Mouse (Mus musculus): ENCODE measurements around the gene 1700011L22Rik.

Gene 1700011L22Rik

DNA sequence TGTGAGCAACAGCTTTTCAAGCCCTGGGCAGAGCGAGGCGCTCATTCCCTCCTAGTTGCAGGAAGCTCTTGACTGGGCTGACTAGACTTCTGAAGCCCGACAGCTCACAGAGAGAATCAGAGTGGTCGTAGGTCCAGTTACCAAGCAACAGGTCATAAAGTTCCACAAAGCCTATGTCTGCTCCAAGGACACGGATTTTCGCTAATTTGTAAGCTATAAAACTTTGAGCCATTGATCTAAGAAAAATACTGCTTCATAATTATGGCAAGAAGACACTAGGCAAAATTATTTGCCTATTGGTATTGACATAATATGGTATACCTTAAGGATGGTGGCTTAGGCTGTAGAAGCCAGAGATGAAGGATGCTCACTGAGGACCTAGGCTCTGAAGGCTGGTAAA, at the start of gene 1700011L22Rik:
Gene 1700011L22Rik, minus strand, starts transcription at position 101 of the 400 bp plus-strand sequence.
- DNase-seq (ENCODE audit: low read depth) = no peak

DNA sequence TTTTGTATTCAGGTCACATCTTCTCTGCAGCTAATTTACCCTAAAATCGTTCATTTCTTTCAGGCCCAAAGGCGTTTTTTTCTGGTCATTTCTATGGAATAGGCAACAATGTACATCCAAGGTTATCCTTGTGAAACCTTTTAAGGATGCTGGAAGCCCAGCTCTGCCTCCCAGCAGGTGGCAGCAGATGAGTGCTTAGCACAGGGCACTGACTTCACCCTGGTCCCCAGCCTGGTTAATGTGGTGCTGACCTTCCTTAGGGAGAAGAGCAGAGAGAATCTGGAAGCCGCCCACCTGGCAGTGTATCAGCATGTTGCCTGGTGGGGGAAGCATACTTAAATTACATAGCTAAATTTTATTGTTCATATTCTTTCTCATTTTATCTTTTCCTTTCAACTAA, 49.4 kb upstream of the 1700011L22Rik start:
- DNase-seq (ENCODE audit: low read depth) = peak; percentile 46

DNA sequence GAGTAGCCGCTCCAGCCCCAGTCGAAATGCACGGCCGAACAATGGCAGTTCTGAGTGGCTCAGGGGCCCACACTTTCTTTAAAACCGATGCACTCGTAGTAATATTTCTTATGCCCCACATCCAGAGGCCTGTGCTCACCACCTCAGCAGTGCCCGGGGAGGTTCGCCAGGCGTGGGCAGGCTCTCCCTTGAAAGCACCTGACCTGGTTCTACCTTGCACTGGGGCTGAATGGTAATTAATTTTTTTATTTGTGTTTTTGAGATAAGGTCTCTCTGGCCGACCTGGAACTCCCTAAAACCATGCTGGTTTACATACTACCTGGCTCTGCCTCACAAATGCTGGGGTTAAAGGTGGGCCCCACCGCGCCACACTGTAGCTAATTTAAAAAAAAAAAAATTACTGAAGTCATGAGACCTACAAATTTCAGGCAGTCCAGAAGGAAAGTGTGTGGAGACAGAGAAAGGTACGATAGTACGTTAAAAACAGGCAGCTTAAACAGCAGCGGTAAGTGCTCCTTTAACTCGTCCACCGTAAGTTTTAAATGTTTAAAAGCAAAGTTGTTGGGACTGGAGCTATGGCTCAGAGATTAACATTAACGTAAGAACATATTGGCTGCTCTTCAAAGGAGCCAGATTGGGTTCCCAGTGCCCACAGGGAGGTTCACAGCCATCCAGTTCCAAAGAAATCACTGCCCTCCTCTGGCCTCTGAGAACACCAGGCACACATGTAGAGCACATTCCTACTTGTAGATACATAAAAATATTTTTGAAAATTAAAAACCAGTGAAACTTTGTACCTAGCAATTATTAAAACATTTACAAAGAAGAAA, 47.1 kb upstream of the 1700011L22Rik start:
- DNase-seq (ENCODE audit: low read depth) = no peak

GRCm38 (mm10) chr8:79294610-79295275, 46.4 kb upstream of the 1700011L22Rik start, which contains the start of gene Mmaa:
Gene Mmaa, minus strand, starts transcription at chr8:79294937.
- peak; percentile 98 for DNase-seq (ENCODE audit: low read depth)

DNA sequence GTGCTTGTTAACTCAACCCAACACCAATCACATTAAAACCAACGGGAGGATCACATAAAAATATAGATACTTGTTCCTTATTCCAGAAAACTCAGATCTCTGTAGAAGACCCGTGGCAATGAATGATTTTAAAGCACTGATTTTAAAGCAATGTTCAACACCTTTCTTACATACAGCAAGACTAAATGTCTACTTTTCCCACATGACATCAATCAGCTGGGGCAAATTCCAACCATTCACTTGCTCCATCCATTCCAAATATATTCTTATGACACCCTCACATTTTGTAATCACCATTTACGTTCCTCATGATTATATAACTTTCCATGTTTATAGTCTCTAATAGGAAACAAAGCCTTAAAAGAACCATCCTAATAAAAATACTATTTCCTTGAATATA, 45.5 kb upstream of the 1700011L22Rik start:
- peak; percentile 20 for DNase-seq (ENCODE audit: low read depth)

GRCm38 (mm10) chr8:79292712-79293264, 44.4 kb upstream of the 1700011L22Rik start:
- DNase-seq (ENCODE audit: low read depth) = no peak

DNA sequence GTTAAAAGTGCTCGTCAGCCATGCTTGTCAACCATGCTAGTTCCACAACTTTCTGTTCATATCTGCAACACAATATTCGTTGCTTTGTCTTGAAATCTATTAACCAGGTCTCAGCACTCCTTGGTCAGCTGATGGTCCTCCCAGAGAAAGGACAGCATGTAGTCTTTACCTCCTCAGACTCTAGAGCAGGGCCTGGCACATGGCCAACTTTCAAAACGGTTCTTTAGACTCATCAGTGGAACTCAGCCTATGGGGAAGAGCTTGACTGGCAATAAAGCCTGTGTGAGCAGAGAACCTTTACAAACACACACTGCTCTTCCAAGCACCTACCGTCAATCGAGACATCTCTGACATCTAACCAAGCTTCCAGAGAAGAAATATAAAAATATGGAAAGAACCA, 41.2 kb upstream of the 1700011L22Rik start:
- DNase-seq (ENCODE audit: low read depth) = no peak

DNA sequence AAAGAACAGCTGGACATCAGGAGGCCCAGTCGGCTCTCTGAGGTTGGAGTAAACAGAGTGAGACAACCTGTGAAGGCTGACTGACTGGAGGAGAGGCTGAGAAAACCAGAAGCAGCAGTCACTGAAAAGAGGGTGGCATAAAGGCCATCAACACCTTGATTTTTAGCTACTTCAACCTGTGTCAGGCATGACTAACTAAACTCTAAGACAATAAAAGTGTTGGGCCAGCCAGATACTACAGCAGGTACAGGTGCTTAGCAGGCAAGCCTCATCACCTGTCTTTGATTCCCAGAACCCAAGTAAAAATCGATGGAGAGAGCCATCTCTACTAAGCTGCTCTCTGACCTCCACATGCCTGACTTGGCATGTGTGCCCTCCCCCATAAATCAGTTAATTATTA, 40.3 kb upstream of the 1700011L22Rik start:
- no peak for DNase-seq (ENCODE audit: low read depth)

DNA sequence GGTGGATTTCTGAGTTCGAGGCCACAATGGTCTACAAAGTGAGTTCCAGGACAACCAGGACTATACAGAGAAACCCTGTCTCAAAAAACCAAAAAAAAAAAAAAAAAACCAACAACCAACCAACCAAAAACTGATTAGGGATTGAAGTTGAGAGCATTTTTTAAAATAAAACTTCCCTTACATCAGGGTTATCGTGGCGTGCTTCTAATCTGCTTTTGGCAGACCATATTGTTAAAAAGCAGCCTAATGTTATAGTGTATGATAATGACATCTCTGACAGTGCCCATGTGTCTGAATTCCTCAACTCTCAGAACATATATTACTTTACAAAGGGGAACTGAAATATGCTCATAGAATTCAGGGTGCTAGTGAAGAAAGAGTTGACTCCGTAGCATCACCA, 39.9 kb upstream of the 1700011L22Rik start:
- no peak for DNase-seq (ENCODE audit: low read depth)

- DNase-seq (ENCODE audit: low read depth) = peak; percentile 61
These were observed 38.1 kb upstream of the 1700011L22Rik start for GRCm38 (mm10) chr8:79286424-79286823.

- no peak for DNase-seq (ENCODE audit: low read depth)
These were observed 36.3 kb upstream of the 1700011L22Rik start for GRCm38 (mm10) chr8:79284626-79285025.

GRCm38 (mm10) chr8:79281376-79281890, 33.1 kb upstream of the 1700011L22Rik start:
- DNase-seq (ENCODE audit: low read depth) = no peak

DNA sequence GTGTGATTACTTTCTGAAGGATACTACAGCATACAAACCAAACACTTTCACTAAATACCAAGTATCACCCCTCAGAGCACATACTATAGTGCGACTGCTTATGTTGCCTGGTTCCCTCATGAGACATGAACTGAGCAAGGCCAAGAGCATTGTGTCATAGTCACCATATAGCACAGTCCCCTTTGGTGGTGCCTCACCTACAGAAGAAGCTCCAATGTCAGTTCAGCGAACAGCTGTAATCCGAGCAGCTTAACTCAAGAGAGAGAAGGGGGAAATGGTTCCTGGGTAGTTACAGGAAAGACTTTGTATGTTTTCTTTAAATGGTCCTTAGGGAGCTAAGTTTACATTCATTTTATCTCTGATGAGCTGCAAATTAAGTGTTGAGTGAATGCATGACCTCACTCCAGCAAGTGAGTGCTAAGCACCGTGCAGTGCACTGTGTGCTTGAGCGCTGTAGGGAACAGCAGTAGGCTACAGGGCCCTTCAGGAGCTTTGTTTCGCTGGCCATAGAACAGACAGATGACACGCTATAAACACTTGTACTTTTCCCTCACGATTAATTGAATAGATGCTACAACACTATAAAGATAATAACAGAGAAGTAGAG, 29.0 kb upstream of the 1700011L22Rik start:
- no peak for DNase-seq (ENCODE audit: low read depth)

DNA sequence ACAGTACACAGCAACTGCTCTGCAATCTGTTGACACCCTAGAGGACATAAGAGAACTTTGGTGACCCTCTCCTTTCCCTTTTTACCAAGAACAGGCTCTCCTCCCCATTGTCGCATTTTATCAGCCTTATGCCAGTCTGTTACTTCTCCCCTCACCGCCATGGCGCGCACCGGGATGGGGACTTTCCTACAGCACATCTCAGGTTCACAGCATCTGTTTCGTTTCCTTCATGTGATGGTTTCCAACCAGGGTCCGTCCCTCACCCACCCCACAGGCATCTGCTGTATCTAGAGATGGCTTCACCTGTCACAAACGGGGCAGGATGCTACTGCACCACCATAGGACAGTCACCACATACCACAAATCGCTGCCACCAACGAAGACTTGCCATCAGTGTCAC, 26.6 kb upstream of the 1700011L22Rik start:
- peak; percentile 30 for DNase-seq (ENCODE audit: low read depth)

DNA sequence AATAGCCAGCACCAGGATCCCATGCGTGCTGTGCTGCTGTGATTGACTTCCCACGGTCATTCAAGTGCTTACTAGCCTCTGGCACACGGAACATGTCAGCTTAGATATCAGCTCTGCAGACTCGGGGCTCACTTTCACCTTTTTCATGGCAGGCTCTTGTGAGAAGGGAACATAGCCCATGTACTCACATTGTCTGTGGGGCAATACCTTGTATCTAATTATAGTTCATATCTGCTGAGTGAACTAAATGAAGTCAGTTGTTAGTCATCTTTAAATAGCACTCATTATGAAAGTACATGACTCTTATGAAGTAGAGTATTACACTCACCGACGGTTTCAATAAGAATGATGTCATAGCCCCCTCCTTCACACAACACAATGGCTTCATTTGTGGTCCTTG, 25.4 kb upstream of the 1700011L22Rik start:
- peak; percentile 32 for DNase-seq (ENCODE audit: low read depth)

- DNase-seq (ENCODE audit: low read depth) = no peak
These were observed 24.3 kb upstream of the 1700011L22Rik start for GRCm38 (mm10) chr8:79272676-79273075.

- DNase-seq (ENCODE audit: low read depth) = no peak
These were observed 20.6 kb upstream of the 1700011L22Rik start for GRCm38 (mm10) chr8:79268921-79269320.

DNA sequence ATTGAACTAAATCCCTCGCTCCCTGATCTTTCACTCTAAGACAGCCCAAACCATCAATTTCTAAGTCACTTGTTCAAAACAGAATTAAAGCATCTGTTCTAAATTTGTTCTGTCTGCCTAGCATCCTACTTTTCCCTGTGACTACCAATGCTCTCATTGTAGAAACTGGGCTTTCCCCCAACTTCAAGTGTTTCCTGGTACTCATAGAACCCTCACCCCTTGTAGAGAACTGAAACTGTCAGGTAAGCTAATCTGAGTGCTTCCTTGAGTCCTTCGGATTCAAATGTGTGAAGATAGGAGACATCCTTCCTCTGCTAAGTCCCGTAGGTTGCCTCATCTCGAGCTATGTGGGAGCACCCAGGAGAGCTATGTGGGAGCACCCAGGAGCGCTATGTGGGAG, 13.6 kb upstream of the 1700011L22Rik start:
- DNase-seq (ENCODE audit: low read depth) = no peak

GRCm38 (mm10) chr8:79256076-79256705, 7.8 kb upstream of the 1700011L22Rik start:
- DNase-seq (ENCODE audit: low read depth) = no peak

GRCm38 (mm10) chr8:79253742-79254141, 5.4 kb upstream of the 1700011L22Rik start:
- DNase-seq (ENCODE audit: low read depth) = no peak

- no peak for DNase-seq (ENCODE audit: low read depth)
These were observed 4.9 kb downstream of the 1700011L22Rik start for GRCm38 (mm10) chr8:79243422-79243821.

- DNase-seq (ENCODE audit: low read depth) = no peak
These were observed 8.4 kb downstream of the 1700011L22Rik start for GRCm38 (mm10) chr8:79239996-79240395.

Measured in induced T-regulatory cell, adult 2 months (primary cell).